Mouse (Mus musculus): ENCODE measurements around the gene Mia2.

Gene Mia2

GRCm38 (mm10) chr12:59076996-59077395 is 18.6 kb upstream of the Mia2 start:
- no peaks in the 10 kb centered on the region for H3K9me3 ChIP-seq (ENCODE audit: low read length)
- H3K27me3 ChIP-seq (ENCODE audit: insufficient read depth, low read length): peaks cover 4% of the 10 kb centered on the region; the same call in 1 of the 2 replicates
- TF ChIP-seq NANOG (IDR thresholded peaks at IDR 0.05; ENCODE audit: borderline replicate concordance, low read length): no peak
- no peak for TF ChIP-seq CTCF (conservative IDR thresholded peaks at IDR 0.05; ENCODE audit: low read length)
- no peak for TF ChIP-seq POU5F1 (IDR thresholded peaks at IDR 0.05; ENCODE audit: borderline replicate concordance, low read length)
- peaks cover 26% of the 10 kb centered on the region for H3K36me3 ChIP-seq (ENCODE audit: insufficient read depth, low read length)
- no peak overlapping the region for H3K4me3 ChIP-seq (replicated peaks; ENCODE audit: low read length)
- peaks cover 16% of the 10 kb centered on the region for H3K4me1 ChIP-seq (replicated peaks; ENCODE audit: low read depth, low read length)

- Histone ChIP-seq H3K4me3 (replicated peaks; ENCODE audit: low read length) (no peak overlapping the region), H3K4me1 (replicated peaks; ENCODE audit: low read depth, low read length) (peaks cover 10% of the 10 kb centered on the region), H3K27me3 (ENCODE audit: insufficient read depth, low read length) (peaks cover 4% of the 10 kb centered on the region; the same call in 1 of the 2 replicates), H3K9me3 (ENCODE audit: low read length) (no peaks in the 10 kb centered on the region), H3K36me3 (ENCODE audit: insufficient read depth, low read length) (peaks cover 17% of the 10 kb centered on the region)
- TF ChIP-seq NANOG (IDR thresholded peaks at IDR 0.05; ENCODE audit: borderline replicate concordance, low read length): no peak
- TF ChIP-seq POU5F1 (IDR thresholded peaks at IDR 0.05; ENCODE audit: borderline replicate concordance, low read length): no peak
- TF ChIP-seq CTCF (conservative IDR thresholded peaks at IDR 0.05; ENCODE audit: low read length): no peak
These were observed 17.7 kb upstream of the Mia2 start for GRCm38 (mm10) chr12:59077883-59078282.

GRCm38 (mm10) chr12:59080461-59080860 is 15.1 kb upstream of the Mia2 start:
- H3K4me1 ChIP-seq (replicated peaks; ENCODE audit: low read depth, low read length): peaks cover 15% of the 10 kb centered on the region
- H3K27me3 ChIP-seq (ENCODE audit: insufficient read depth, low read length): peaks cover 4% of the 10 kb centered on the region; the same call in 1 of the 2 replicates
- H3K4me3 ChIP-seq (replicated peaks; ENCODE audit: low read length): peak overlapping the region; percentile 53
- H3K9me3 ChIP-seq (ENCODE audit: low read length): no peaks in the 10 kb centered on the region
- TF ChIP-seq CTCF (conservative IDR thresholded peaks at IDR 0.05; ENCODE audit: low read length) (no peak), NANOG (IDR thresholded peaks at IDR 0.05; ENCODE audit: borderline replicate concordance, low read length) (no peak), POU5F1 (IDR thresholded peaks at IDR 0.05; ENCODE audit: borderline replicate concordance, low read length) (no peak)
- H3K36me3 ChIP-seq (ENCODE audit: insufficient read depth, low read length): no peaks in the 10 kb centered on the region; the same call in 1 of the 2 replicates

GRCm38 (mm10) chr12:59084446-59084845 is 11.2 kb upstream of the Mia2 start:
- TF ChIP-seq CTCF (conservative IDR thresholded peaks at IDR 0.05; ENCODE audit: low read length): no peak
- Histone ChIP-seq H3K36me3 (ENCODE audit: insufficient read depth, low read length) (no peaks in the 10 kb centered on the region), H3K4me3 (replicated peaks; ENCODE audit: low read length) (no peak overlapping the region), H3K27me3 (ENCODE audit: insufficient read depth, low read length) (peaks cover 4% of the 10 kb centered on the region; the same call in 1 of the 2 replicates), H3K9me3 (ENCODE audit: low read length) (no peaks in the 10 kb centered on the region), H3K4me1 (replicated peaks; ENCODE audit: low read depth, low read length) (peaks cover 10% of the 10 kb centered on the region; the same call in 1 of the 2 replicates)

GRCm38 (mm10) chr12:59086171-59086570 is 9.4 kb upstream of the Mia2 start:
- TF ChIP-seq POU5F1 (IDR thresholded peaks at IDR 0.05; ENCODE audit: borderline replicate concordance, low read length) (no peak), NANOG (IDR thresholded peaks at IDR 0.05; ENCODE audit: borderline replicate concordance, low read length) (no peak), CTCF (conservative IDR thresholded peaks at IDR 0.05; ENCODE audit: low read length) (no peak)
- Histone ChIP-seq H3K36me3 (ENCODE audit: insufficient read depth, low read length) (no peaks in the 10 kb centered on the region), H3K4me3 (replicated peaks; ENCODE audit: low read length) (no peak overlapping the region), H3K27me3 (ENCODE audit: insufficient read depth, low read length) (no peaks in the 10 kb centered on the region), H3K9me3 (ENCODE audit: low read length) (no peaks in the 10 kb centered on the region), H3K4me1 (replicated peaks; ENCODE audit: low read depth, low read length) (peaks cover 5% of the 10 kb centered on the region; the same call in 1 of the 2 replicates)

GRCm38 (mm10) chr12:59093543-59093942 is 2.1 kb upstream of the Mia2 start:
- Histone ChIP-seq H3K4me3 (replicated peaks; ENCODE audit: low read length) (no peak overlapping the region), H3K36me3 (ENCODE audit: insufficient read depth, low read length) (no peaks in the 10 kb centered on the region), H3K9me3 (ENCODE audit: low read length) (no peaks in the 10 kb centered on the region), H3K27me3 (ENCODE audit: insufficient read depth, low read length) (no peaks in the 10 kb centered on the region), H3K4me1 (replicated peaks; ENCODE audit: low read depth, low read length) (peaks cover 3% of the 10 kb centered on the region; the same call in 1 of the 2 replicates)
- TF ChIP-seq NANOG (IDR thresholded peaks at IDR 0.05; ENCODE audit: borderline replicate concordance, low read length): no peak
- no peak for TF ChIP-seq POU5F1 (IDR thresholded peaks at IDR 0.05; ENCODE audit: borderline replicate concordance, low read length)
- no peak for TF ChIP-seq CTCF (conservative IDR thresholded peaks at IDR 0.05; ENCODE audit: low read length)

- TF ChIP-seq POU5F1 (IDR thresholded peaks at IDR 0.05; ENCODE audit: borderline replicate concordance, low read length) (no peak), CTCF (conservative IDR thresholded peaks at IDR 0.05; ENCODE audit: low read length) (no peak), NANOG (IDR thresholded peaks at IDR 0.05; ENCODE audit: borderline replicate concordance, low read length) (no peak)
- no peaks in the 10 kb centered on the region for H3K36me3 ChIP-seq (ENCODE audit: insufficient read depth, low read length)
- no peaks in the 10 kb centered on the region for H3K4me1 ChIP-seq (replicated peaks; ENCODE audit: low read depth, low read length)
- H3K9me3 ChIP-seq (ENCODE audit: low read length): no peaks in the 10 kb centered on the region
- H3K27me3 ChIP-seq (ENCODE audit: insufficient read depth, low read length): no peaks in the 10 kb centered on the region
- H3K4me3 ChIP-seq (replicated peaks; ENCODE audit: low read length): no peak overlapping the region
These were observed 9.2 kb downstream of the Mia2 start for GRCm38 (mm10) chr12:59104771-59105170.

GRCm38 (mm10) chr12:59105914-59106313 is 10.3 kb downstream of the Mia2 start:
- H3K4me3 ChIP-seq (replicated peaks; ENCODE audit: low read length): no peak overlapping the region
- no peaks in the 10 kb centered on the region for H3K27me3 ChIP-seq (ENCODE audit: insufficient read depth, low read length)
- H3K9me3 ChIP-seq (ENCODE audit: low read length): no peaks in the 10 kb centered on the region
- no peaks in the 10 kb centered on the region for H3K4me1 ChIP-seq (replicated peaks; ENCODE audit: low read depth, low read length)
- H3K36me3 ChIP-seq (ENCODE audit: insufficient read depth, low read length): no peaks in the 10 kb centered on the region
- TF ChIP-seq CTCF (conservative IDR thresholded peaks at IDR 0.05; ENCODE audit: low read length): no peak
- no peak for TF ChIP-seq POU5F1 (IDR thresholded peaks at IDR 0.05; ENCODE audit: borderline replicate concordance, low read length)
- no peak for TF ChIP-seq NANOG (IDR thresholded peaks at IDR 0.05; ENCODE audit: borderline replicate concordance, low read length)

- H3K27me3 ChIP-seq (ENCODE audit: insufficient read depth, low read length): no peaks in the 10 kb centered on the region
- H3K4me3 ChIP-seq (replicated peaks; ENCODE audit: low read length): no peak overlapping the region
- H3K36me3 ChIP-seq (ENCODE audit: insufficient read depth, low read length): no peaks in the 10 kb centered on the region
- no peaks in the 10 kb centered on the region for H3K9me3 ChIP-seq (ENCODE audit: low read length)
- H3K4me1 ChIP-seq (replicated peaks; ENCODE audit: low read depth, low read length): no peaks in the 10 kb centered on the region
- TF ChIP-seq NANOG (IDR thresholded peaks at IDR 0.05; ENCODE audit: borderline replicate concordance, low read length): no peak
- no peak for TF ChIP-seq POU5F1 (IDR thresholded peaks at IDR 0.05; ENCODE audit: borderline replicate concordance, low read length)
- no peak for TF ChIP-seq CTCF (conservative IDR thresholded peaks at IDR 0.05; ENCODE audit: low read length)
These were observed 10.9 kb downstream of the Mia2 start for GRCm38 (mm10) chr12:59106491-59106890.
